Mouse (Mus musculus): ENCODE measurements around the gene Traf3.

DNA sequence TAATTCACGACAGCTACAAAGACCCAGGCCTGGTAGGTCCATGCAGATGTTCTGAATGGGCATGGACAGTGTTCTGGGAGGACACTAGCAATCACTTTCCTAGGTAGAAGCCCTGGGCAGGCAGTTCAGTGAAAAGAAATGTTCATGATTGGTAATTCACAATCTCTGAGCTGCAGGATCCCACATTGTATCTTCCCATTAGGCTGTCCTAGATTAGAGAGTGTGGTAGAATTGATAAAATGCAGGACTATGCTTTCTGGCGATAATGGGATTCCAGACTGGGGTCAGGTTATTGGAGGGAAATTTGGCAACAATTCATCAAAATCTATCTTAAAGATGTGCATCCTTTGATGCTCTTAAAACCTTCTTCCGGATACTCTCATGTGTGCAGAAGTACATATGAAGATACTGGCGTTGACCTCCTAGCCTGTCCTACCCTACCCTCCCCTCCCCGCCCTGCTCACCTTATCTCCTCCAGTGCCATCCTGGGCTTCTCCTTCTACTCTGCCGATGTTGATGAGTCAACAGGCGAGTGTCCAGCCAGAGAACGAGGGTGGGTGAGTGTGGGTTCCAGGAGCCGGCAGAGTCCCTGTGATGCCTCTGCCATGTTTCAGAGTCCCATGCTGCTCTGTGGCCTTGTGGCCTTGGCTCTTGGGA is 80.8 kb downstream of the Traf3 start:
- TF ChIP-seq CHD2 (IDR thresholded peaks at IDR 0.05; ENCODE audit: low read depth, low read length) = no peak
- no peak for TF ChIP-seq HCFC1 (IDR thresholded peaks at IDR 0.05; ENCODE audit: borderline replicate concordance, insufficient read depth, low read length)
- TF ChIP-seq MAFK (IDR thresholded peaks at IDR 0.05; ENCODE audit: insufficient read depth, low read depth, low read length) = no peak
- no peak for TF ChIP-seq ZNF384 (IDR thresholded peaks at IDR 0.05; ENCODE audit: low read depth, low read length)
- no peak for TF ChIP-seq ZC3H11A (IDR thresholded peaks at IDR 0.05; ENCODE audit: borderline replicate concordance, low read depth, low read length)

Data from ES-E14 (cell line).